Mouse (Mus musculus): ENCODE results near the gene Spag8. TPM values are rescaled to one million over a fixed set of nuclear protein-coding genes. Genes with fewer than 3 reads are reported as not detected.

The Spag8 gene
- polyA plus RNA-seq, 1 experiment from 2014 or later: 8.4 TPM

DNA sequence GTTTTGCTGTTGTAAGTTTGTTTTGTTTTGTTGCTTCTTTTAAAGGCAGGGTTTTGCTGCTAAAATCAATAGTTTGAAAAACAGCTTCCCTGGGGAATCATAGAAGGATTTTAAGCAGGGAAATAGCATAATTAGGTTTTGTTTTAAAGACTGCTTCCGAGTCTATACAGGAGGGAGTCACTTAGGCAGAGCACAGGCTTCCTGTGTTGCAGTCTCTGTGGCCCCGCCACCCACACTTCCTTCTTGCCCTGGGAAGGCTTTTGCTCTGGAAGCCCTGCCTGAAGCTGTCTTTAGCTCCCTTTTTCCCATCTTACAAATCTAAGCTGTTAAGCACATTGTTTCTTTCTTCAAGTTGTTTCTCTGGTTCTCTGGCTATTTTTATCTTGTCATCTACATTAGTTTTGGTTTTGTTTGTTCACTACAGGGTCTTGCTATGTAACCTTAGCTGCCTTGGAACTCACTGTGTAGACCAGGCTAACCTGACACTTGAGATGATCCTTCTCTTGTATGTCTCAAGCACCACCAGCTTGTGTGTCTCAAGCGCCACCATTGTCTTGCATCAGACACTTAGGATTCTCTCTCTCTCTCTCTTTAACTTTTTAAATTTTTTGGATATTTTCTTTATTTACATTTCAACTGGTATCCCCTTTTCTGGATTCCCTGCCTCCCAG lies 40.2 kb downstream of the Spag8 start:
- H3K27me3 ChIP-seq: no peaks in the 10 kb centered on the region
- H3K9ac ChIP-seq: no peak overlapping the region
- no peaks in the 10 kb centered on the region for H3K9me3 ChIP-seq
- 64% methylated on average over 3 of the region's 3 CpGs for WGBS
- H3K4me2 ChIP-seq: no peak overlapping the region
- H3K4me3 ChIP-seq: no peak overlapping the region
- no peak for ATAC-seq (ENCODE audit: low FRiP score)
- no peaks in the 10 kb centered on the region for H3K4me1 ChIP-seq (replicated peaks)
- H3K36me3 ChIP-seq: no peaks in the 10 kb centered on the region
- no peak overlapping the region for H3K27ac ChIP-seq

DNA sequence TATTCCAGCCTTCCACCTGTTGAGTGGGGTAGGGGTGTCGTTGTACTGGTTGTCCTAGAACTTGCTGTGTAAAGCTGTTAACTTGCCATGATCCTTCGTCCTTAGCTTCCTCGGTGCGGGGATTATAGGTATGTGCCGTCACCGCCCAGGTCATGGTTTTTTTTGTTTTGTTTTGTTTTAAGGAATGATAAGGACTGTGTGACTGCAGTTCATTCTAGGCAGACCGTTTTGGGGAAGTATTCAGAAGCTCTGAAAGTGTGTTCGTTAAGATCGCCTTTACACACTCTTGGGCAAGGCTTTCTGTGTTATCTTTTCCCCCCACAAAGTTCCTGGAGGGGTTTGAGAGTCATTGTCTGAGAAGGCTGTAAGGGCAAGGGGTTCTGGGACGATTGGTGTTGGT lies 40.9 kb downstream of the Spag8 start:
- Histone ChIP-seq H3K27ac (no peak overlapping the region), H3K36me3 (no peaks in the 10 kb centered on the region), H3K4me2 (no peak overlapping the region), H3K9me3 (no peaks in the 10 kb centered on the region), H3K9ac (no peak overlapping the region), H3K27me3 (no peaks in the 10 kb centered on the region), H3K4me1 (replicated peaks) (no peaks in the 10 kb centered on the region), H3K4me3 (no peak overlapping the region)
- ATAC-seq (ENCODE audit: low FRiP score): no peak
- WGBS: 81% methylated on average over 10 of the region's 10 CpGs

DNA sequence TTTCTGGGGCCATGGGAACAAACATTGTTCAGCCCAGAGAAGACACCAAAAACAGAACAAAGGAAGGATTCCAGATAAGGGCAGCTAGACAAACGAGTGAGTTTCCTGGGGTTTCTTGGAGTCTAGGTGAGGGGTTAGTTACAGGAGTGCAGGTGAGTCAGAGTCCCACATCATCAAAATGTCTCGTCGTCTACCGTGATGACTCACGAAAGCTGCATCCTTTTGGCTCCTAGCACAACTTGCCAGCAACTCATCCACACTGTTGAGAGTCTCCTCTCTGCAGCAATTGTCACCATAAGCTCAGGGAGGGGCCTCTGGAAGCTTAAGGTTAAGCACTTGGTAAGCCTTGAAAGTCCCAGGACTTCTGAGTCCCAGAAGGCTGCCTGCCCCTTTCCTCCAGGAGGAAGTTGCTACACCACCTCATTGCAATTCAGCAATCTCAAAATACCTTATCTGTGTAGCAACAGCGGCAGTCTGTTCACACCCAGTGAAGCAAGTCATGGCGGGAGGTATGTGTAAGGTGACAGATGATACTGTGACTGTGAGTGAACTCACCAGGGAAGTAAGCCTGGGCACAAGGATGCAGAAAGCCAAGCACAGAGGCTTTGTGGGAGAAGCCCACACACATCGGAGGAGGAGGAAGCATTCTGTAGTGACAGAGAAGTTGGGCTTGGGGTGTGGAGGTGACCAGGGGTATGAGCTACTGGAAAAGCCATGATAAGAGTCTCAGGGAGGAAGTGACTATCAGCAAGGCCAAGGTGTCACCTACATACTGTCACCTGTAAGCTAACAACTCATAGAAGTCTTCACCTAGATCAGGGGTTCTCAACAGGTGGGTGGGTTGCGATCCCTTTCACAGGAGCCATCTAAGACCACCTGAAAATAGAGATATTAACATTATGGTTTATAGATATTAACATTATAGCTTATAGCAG lies 48.4 kb downstream of the Spag8 start:
- H3K9me3 ChIP-seq: no peaks in the 10 kb centered on the region
- WGBS: 83% methylated on average over 9 of the region's 9 CpGs
- H3K4me2 ChIP-seq: no peak overlapping the region
- no peaks in the 10 kb centered on the region for H3K27me3 ChIP-seq
- no peak overlapping the region for H3K27ac ChIP-seq
- H3K36me3 ChIP-seq: no peaks in the 10 kb centered on the region
- H3K4me1 ChIP-seq (replicated peaks): no peaks in the 10 kb centered on the region
- H3K9ac ChIP-seq: no peak overlapping the region
- no peak for ATAC-seq (ENCODE audit: low FRiP score)
- H3K4me3 ChIP-seq: no peak overlapping the region

DNA sequence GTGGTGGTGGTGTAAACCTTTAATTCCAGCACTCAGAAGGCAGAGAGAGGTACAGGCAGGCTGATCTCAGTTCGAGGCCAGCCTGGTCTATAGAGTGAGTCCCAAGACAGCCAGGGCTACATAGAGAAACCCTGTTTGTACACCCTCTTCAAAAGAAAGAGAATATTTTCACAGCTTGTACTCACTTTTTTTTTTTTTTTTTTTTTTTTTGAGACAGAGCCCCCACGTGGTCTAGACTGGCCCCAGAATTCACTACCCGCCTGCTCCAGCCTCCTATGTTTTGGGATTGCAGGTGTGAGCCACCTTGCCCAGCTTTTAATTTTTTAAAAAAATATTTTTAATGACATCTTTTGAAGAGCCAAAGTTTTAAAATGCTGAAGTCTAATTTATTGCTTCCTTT lies 49.3 kb downstream of the Spag8 start:
- no peak overlapping the region for H3K27ac ChIP-seq
- no peak overlapping the region for H3K4me2 ChIP-seq
- no peaks in the 10 kb centered on the region for H3K9me3 ChIP-seq
- H3K4me3 ChIP-seq: no peak overlapping the region
- ATAC-seq (ENCODE audit: low FRiP score): no peak
- H3K36me3 ChIP-seq: no peaks in the 10 kb centered on the region
- no peaks in the 10 kb centered on the region for H3K4me1 ChIP-seq (replicated peaks)
- H3K9ac ChIP-seq: no peak overlapping the region
- H3K27me3 ChIP-seq: no peaks in the 10 kb centered on the region
- WGBS: 75% methylated on average over 3 of the region's 3 CpGs

Small RNAs within 50 kb of the gene (microRNA-seq; reads per million reads assigned to microRNA genes)
- not detected for gene Gm25262

Other genes with a start within 250 kb of the Spag8 start
- gene Fam166b, start 224.5 kb downstream of the Spag8 start, polyA plus RNA-seq (2015; fragmentation: Nextera tagmentation; extraction: Ambion mirVana): 0.71 and 1.4 TPM in 2 replicates
- gene Tesk1, start 211.7 kb downstream of the Spag8 start, polyA plus RNA-seq (2015; fragmentation: Nextera tagmentation; extraction: Ambion mirVana): 8.7 and 9.7 TPM in 2 replicates
- gene Cd72, start 199.0 kb downstream of the Spag8 start, polyA plus RNA-seq (2015; fragmentation: Nextera tagmentation; extraction: Ambion mirVana): 3.5 and 4.7 TPM in 2 replicates
- gene Sit1, start 169.9 kb downstream of the Spag8 start, polyA plus RNA-seq (2015; fragmentation: Nextera tagmentation; extraction: Ambion mirVana): not detected in 2 replicates
- gene Ccdc107, start 160.7 kb downstream of the Spag8 start, polyA plus RNA-seq (2015; fragmentation: Nextera tagmentation; extraction: Ambion mirVana): 65.1 and 69.0 TPM in 2 replicates
- 8.4 and 8.9 TPM in 2 replicates for gene Arhgef39, start 153.9 kb downstream of the Spag8 start, polyA plus RNA-seq (2015; fragmentation: Nextera tagmentation; extraction: Ambion mirVana)
- gene Car9, start 146.6 kb downstream of the Spag8 start, polyA plus RNA-seq (2015; fragmentation: Nextera tagmentation; extraction: Ambion mirVana): 0.19 and 0.25 TPM in 2 replicates
- gene Tpm2, start 129.8 kb downstream of the Spag8 start, polyA plus RNA-seq (2015; fragmentation: Nextera tagmentation; extraction: Ambion mirVana): 18.8 and 20.9 TPM in 2 replicates
- 79.3 and 80.9 TPM in 2 replicates for gene Creb3, start 91.3 kb downstream of the Spag8 start, polyA plus RNA-seq (2015; fragmentation: Nextera tagmentation; extraction: Ambion mirVana)
- gene Tln1, start 90.9 kb downstream of the Spag8 start, polyA plus RNA-seq (2015; fragmentation: Nextera tagmentation; extraction: Ambion mirVana): 64.5 and 66.2 TPM in 2 replicates
- gene Rgp1, start 74.9 kb downstream of the Spag8 start, polyA plus RNA-seq (2015; fragmentation: Nextera tagmentation; extraction: Ambion mirVana): 29.0 and 31.5 TPM in 2 replicates
- 53.6 and 53.8 TPM in 2 replicates for gene Gba2, start 74.7 kb downstream of the Spag8 start, polyA plus RNA-seq (2015; fragmentation: Nextera tagmentation; extraction: Ambion mirVana)
- 2.6 TPM in 1 of 2 replicates, not detected in the other for gene Msmp, start 69.1 kb downstream of the Spag8 start, polyA plus RNA-seq (2015; fragmentation: Nextera tagmentation; extraction: Ambion mirVana)
- 17.1 and 18.5 TPM in 2 replicates for gene Npr2, start 21.7 kb downstream of the Spag8 start, polyA plus RNA-seq (2015; fragmentation: Nextera tagmentation; extraction: Ambion mirVana)
- 74.8 and 78.6 TPM in 2 replicates for gene Hint2, start 2.9 kb upstream of the Spag8 start, polyA plus RNA-seq (2015; fragmentation: Nextera tagmentation; extraction: Ambion mirVana)
- gene Tmem8b, start 15.4 kb upstream of the Spag8 start, polyA plus RNA-seq (2015; fragmentation: Nextera tagmentation; extraction: Ambion mirVana): 16.2 and 16.6 TPM in 2 replicates
- gene Fam221b, start 15.6 kb upstream of the Spag8 start, polyA plus RNA-seq (2015; fragmentation: Nextera tagmentation; extraction: Ambion mirVana): 2.3 and 2.8 TPM in 2 replicates
- not detected in 2 replicates for gene Olfr70, start 47.2 kb upstream of the Spag8 start, polyA plus RNA-seq (2015; fragmentation: Nextera tagmentation; extraction: Ambion mirVana)
- not detected in 2 replicates for gene Olfr71, start 56.7 kb upstream of the Spag8 start, polyA plus RNA-seq (2015; fragmentation: Nextera tagmentation; extraction: Ambion mirVana)
- 0.18 and 0.35 TPM in 2 replicates for gene Hrct1, start 73.6 kb upstream of the Spag8 start, polyA plus RNA-seq (2015; fragmentation: Nextera tagmentation; extraction: Ambion mirVana)
- not detected in 2 replicates for gene Spaar, start 76.4 kb upstream of the Spag8 start, polyA plus RNA-seq (2015; fragmentation: Nextera tagmentation; extraction: Ambion mirVana)
- not detected in 2 replicates for gene Olfr159, start 117.4 kb upstream of the Spag8 start, polyA plus RNA-seq (2015; fragmentation: Nextera tagmentation; extraction: Ambion mirVana)
- not detected in 2 replicates for gene Olfr156, start 170.3 kb upstream of the Spag8 start, polyA plus RNA-seq (2015; fragmentation: Nextera tagmentation; extraction: Ambion mirVana)
- not detected in 2 replicates for gene Olfr157, start 186.6 kb upstream of the Spag8 start, polyA plus RNA-seq (2015; fragmentation: Nextera tagmentation; extraction: Ambion mirVana)
- not detected in 2 replicates for gene Olfr155, start 198.0 kb upstream of the Spag8 start, polyA plus RNA-seq (2015; fragmentation: Nextera tagmentation; extraction: Ambion mirVana)
- 6.3 and 8.2 TPM in 2 replicates for gene Reck, start 221.9 kb upstream of the Spag8 start, polyA plus RNA-seq (2015; fragmentation: Nextera tagmentation; extraction: Ambion mirVana)